Mouse (Mus musculus) ovary, postnatal 36 days (tissue): ENCODE data around the gene Glra2.
A peak's percentile ranks its signal among the peaks of the same experiment; 100 is the strongest.
"Not testable (repeated sequence)": the region's sequence is repeated elsewhere in the genome, so short reads cannot be mapped to it uniquely, and the experiment has no call there.

Experiments used
- DNase-seq: peaks from one replicate; pipeline ENCODE4 v3.0.0; 2022; ENCODE audit warnings: low spot score, mixed read lengths

The Glra2 gene

DNA sequence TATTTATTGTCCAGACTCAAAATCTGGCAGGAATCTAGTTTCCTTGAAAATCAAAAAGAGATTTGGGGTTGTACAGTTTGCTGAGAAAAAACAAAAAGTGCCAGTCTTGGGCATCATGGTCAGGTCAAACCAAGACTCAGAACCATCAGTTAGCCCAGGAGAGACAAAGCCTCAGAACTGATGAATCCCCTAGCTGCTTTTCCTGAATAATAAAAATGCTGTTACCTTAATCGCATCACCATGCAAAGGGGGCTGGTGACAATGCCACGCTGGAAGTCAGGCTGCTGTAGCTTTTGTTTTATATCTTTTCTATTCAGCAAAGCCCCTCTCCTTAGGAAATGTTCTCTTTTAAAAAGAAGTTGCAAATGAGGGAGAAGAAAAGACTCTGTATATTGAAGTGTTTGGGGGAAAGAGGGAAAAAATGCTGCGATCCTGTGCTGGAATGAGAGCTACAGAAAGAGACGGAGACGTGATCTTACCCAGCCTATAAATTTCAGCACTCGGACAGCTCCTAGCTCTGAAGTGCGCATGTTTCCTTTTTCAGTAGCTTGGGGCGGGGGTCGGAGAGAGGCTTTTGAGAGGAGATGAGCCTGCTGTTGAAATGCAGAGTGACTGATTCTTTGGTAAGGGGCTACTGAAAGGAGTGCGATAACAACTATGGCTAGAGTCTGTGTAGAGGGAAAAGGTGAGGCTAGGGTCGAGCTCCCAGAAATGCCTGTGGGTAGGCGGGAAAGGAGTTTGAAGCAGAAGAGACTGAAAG lies at the start of gene Glra2:
Glra2 (minus strand) TSS at position 455 of the 760 bp plus-strand sequence.
- no peak for DNase-seq

DNA sequence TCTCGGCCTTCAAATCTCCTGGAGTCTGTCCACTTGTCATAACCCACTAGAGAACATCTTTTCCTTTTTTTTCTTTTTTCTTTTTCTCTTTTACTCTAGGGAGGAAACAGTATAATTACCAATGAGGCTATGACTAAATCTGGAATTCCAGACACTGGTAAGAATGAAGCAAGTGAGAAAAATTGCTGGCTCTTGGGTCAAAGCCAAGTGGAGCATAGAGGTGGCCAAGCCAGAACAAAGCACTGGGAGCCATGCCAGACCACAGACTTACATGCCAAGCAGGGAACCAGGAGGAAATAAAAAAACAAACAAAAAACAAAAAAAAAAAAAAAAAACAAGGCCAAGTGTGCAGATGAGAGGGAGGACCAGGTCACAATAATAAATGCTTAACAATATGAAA lies 35.6 kb upstream of the Glra2 start:
- DNase-seq = peak; percentile 45

GRCm38 (mm10) chrX:165344611-165345010 lies 17.4 kb upstream of the Glra2 start:
- no peak for DNase-seq

DNA sequence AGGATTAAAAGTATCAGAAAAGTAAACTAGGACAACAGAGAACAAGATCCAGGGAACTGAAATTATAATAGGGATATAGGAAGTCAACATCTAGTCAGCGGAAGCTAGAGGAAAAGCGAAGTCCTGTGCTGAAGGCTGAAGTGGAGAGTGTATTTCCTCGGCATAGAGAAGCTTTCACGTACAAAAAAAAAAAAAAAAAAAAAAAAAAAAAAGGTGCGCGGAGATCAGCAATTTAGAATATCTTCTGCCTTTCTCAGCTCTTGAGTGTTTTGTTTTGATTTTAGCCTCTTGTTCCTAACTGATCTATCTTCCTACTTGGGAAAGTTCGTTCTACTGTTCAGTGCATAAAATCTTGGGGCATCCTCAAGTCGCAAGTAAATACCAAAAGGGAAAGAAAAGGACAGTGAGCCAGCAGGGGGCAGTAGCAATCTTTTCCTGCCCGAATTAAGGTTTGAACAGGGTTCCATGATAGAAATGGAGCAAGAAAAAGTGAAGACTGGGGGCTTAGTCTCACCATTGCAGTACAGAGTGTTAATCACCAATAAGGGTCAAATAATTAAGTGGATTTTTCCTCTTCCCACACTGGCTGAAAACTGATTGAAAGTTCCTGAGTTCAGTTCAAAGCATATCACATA lies 623 bp upstream of the Glra2 start:
- DNase-seq = peak; percentile 15

GRCm38 (mm10) chrX:165193550-165193949 lies 133.6 kb downstream of the Glra2 start:
- no peak for DNase-seq

DNA sequence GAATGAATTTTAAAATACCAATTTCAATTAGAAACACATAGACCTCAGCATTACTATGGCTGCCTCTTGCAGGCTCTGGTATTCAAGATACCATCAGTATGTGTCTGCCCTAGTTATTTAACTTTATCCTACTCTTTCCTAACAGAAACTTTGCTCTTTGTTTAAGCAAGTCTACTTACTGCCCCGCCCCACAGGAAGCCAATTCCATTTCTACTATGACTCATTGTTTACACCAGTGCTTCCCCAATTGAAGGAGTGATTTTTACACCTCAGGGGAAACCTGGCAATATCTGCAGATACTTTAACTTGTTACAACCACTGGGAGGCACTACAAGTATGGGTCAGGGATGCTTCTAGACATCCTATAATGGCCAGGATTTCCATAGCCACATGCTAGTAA lies 136.0 kb downstream of the Glra2 start:
- no peak for DNase-seq

GRCm38 (mm10) chrX:165182948-165183347 lies 144.2 kb downstream of the Glra2 start:
- DNase-seq = not testable (repeated sequence)

GRCm38 (mm10) chrX:165156549-165156948 lies 170.6 kb downstream of the Glra2 start:
- no peak for DNase-seq

- no peak for DNase-seq
Measured at GRCm38 (mm10) chrX:165104171-165104570, 223.0 kb downstream of the Glra2 start.
